Mouse (Mus musculus) embryo, embryonic 10.5 days (tissue): ENCODE results near the gene Scd3.

ENCODE experiments used
- DNase-seq: peaks from one replicate; pipeline ENCODE4 v3.0.0-alpha.2; 2015; ENCODE audit warnings: low spot score

Gene Scd3

GRCm38 (mm10) chr19:44203015-44203564 is at the start of gene Scd3:
Scd3 (plus strand) TSS chr19:44203269.
- DNase-seq, result no peak

GRCm38 (mm10) chr19:44153781-44154180 is 49.3 kb upstream of the Scd3 start:
- DNase-seq, result no peak

GRCm38 (mm10) chr19:44157005-44157404 is 46.1 kb upstream of the Scd3 start:
- no peak for DNase-seq

- DNase-seq, result no peak
Measured at GRCm38 (mm10) chr19:44159386-44159785, 43.7 kb upstream of the Scd3 start.

- peak; percentile 54 for DNase-seq
Measured at GRCm38 (mm10) chr19:44161515-44161914, 41.6 kb upstream of the Scd3 start.

- DNase-seq, result no peak
Measured at GRCm38 (mm10) chr19:44174835-44175234, 28.2 kb upstream of the Scd3 start.

- DNase-seq, result no peak
Measured at GRCm38 (mm10) chr19:44176741-44177140, 26.3 kb upstream of the Scd3 start.

GRCm38 (mm10) chr19:44180502-44180901 is 22.6 kb upstream of the Scd3 start:
- DNase-seq, result no peak

GRCm38 (mm10) chr19:44183968-44184367 is 19.1 kb upstream of the Scd3 start:
- no peak for DNase-seq

GRCm38 (mm10) chr19:44189056-44189455 is 14.0 kb upstream of the Scd3 start:
- no peak for DNase-seq

GRCm38 (mm10) chr19:44192342-44192741 is 10.7 kb upstream of the Scd3 start, which contains the start of gene Pkd2l1:
Pkd2l1 (minus strand) TSS chr19:44192442.
- no peak for DNase-seq

GRCm38 (mm10) chr19:44193906-44194305 is 9.2 kb upstream of the Scd3 start:
- no peak for DNase-seq

- peak; percentile 83 for DNase-seq
Measured at GRCm38 (mm10) chr19:44195138-44195537, 7.9 kb upstream of the Scd3 start.

- DNase-seq, result no peak
Measured at GRCm38 (mm10) chr19:44197053-44197852, 5.8 kb upstream of the Scd3 start.

GRCm38 (mm10) chr19:44198494-44198893 is 4.6 kb upstream of the Scd3 start:
- no peak for DNase-seq

GRCm38 (mm10) chr19:44198964-44199363 is 4.1 kb upstream of the Scd3 start:
- peak; percentile 38 for DNase-seq

GRCm38 (mm10) chr19:44207079-44207478 is 4.0 kb downstream of the Scd3 start:
- DNase-seq, result no peak

- DNase-seq, result no peak
Measured at GRCm38 (mm10) chr19:44215255-44215654, 12.2 kb downstream of the Scd3 start.

GRCm38 (mm10) chr19:44217958-44218525 is 15.0 kb downstream of the Scd3 start:
- no peak for DNase-seq

GRCm38 (mm10) chr19:44225728-44226127 is 22.7 kb downstream of the Scd3 start:
- DNase-seq, result no peak

GRCm38 (mm10) chr19:44229776-44230175 is 26.7 kb downstream of the Scd3 start:
- DNase-seq, result no peak

GRCm38 (mm10) chr19:44230212-44230611 is 27.1 kb downstream of the Scd3 start:
- no peak for DNase-seq

- no peak for DNase-seq
Measured at GRCm38 (mm10) chr19:44231608-44232151, 28.6 kb downstream of the Scd3 start.
